Mouse (Mus musculus): ENCODE data around the gene Actr10.

The Actr10 gene

DNA sequence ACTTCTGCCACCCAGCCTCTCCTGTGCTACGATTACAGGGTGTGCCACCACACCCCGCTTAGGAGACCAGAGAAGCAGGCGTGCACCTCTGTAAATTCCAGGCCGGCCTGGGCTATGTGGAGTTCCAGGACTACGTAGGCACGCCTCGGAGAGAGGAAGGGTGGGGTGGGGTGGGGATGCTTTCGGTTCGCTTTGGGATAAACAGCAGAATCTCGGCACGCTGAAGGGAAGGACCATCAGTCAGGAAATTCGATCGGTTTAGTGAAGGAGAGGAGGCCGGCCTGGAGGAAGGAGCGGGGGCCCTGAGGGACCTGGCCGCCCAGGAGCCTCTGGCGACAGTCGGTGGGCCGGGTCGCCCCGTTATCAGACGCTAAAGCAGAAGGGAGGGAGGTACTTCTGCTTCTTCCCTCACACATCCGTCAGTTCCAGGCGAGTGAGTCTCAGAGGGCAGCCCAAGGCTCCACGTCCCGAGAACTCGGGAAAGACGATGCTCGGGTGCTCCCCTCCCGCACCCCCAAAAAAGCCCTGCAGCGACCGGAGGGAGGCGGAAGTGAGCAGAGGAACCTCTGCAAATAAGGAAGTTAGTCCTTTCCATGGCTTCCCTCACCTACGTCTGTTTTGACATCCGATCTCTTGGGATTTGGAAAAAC is 30.6 kb downstream of the Actr10 start:
- DNase-seq (ENCODE audit: low spot score): peak; percentile 81

DNA sequence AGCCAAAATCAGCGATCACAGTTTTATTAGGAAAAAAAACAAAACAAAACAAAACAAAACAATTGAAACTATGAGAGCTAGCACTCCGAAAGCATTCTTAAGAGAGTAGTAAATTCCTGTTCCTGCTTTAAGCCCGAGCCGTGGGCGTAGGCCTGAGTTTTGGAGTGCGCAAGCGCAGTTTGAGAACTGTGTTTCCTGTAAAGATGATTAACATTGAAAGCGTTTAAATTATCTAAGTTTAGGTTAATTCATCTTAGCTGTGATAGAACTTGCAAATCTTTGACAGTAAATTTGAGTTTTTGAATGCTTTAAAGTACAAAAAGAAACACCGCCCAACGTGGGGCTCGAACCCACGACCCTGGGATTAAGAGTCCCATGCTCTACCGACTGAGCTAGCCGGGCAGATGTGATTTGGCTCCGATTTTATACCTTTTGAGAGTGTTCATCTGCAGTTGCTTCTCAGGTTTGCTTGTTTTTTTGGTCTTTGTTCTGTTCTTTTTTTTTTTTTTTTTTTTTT is 31.2 kb downstream of the Actr10 start:
- DNase-seq (ENCODE audit: low spot score): peak; percentile 89

DNA sequence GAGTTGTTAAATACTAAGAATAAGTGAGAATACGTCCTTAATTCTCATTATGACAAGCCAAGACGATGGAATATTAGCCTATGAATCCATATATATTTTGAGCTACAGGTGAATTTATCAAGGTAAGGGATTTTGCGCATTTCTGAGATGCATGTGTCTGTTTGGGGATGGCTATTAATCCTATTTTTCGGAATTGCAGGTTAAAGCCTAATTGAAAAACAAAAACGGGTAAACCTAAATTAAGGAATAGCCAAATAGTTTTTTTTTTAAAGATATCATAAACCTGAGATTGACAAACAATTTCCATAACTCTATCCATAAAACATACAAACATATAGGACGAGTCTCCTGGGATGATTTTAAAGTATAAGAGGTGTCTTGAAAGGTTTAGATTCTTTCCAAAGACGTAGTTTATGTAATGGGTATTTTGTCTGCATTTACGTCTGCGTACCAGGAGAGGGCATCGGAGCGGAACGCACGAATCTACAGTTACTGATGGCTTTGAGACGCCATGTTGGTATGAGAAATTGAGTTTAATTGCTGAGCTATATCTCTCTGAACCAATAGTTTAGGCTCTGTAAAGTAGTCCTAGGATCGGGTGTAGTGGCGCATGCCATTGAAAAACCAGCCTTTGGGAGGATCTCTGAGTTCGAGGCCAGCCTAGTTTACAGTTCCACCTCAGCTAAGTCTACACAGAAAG is 32.0 kb downstream of the Actr10 start:
- DNase-seq (ENCODE audit: low spot score): peak; percentile 76

DNA sequence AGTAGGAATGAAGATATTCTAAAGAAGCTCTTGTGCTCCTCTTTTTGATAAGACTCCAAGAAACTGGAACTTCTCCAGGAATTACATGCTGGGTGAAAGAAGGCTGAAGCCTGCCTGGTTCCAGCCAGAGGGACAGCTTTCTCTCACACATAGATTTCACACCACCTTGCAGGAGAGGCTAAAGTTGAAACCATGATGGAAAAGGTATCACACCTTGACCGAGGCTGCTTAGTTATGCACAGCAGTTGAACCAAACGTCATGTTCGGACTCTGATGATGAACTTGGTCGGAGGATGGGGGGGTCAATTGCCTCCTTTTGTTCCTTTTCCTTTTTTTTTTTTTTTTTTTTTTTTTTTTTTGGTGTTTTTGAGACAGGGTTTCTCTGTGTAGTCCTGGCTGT is 36.2 kb downstream of the Actr10 start:
- no peak for DNase-seq (ENCODE audit: low spot score)

DNA sequence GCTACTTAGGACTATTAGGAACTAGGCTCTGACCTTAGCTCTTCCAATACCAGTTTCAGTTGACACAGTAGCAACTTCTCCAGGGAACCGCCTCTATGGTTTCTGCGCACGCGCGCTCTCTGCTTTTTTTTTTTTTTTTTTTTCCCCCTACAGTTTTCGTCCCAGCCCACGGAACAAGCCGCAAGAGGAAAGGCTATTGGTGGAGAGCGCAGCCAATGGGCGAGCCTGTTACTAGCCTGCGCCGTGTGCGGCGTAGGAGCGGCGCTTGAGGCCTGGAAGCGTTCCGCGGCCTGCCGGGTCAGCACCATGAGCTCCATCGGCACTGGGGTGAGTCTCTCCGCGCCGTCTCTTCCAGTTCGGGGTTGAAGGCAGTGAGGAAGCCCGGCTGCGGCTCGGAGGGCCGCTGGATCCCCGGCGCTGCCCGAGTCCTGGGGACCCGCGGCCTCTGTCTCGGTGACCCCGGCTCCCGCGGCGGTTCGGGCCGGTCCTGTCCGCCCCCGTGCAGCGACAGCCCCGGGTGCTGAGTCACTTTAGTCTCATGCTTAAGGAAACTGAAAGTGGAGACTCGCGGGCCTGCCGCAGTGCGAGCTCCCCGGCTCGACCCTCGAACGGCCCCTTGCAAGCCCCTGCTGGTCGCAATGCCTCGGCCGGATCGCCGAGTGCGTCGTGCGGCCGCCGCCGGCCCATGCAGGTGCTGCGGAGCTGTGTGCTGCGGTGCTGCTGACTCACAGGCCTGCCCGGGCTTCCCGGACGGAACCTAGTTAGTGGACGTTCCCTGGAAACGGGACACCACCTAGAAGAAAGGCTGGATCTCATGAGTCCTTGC is 37.0 kb downstream of the Actr10 start, which contains the start of gene Psma3:
Psma3 (plus strand) TSS at position 181 of the 826 bp plus-strand sequence.
- DNase-seq (ENCODE audit: low spot score): peak; percentile 90

DNA sequence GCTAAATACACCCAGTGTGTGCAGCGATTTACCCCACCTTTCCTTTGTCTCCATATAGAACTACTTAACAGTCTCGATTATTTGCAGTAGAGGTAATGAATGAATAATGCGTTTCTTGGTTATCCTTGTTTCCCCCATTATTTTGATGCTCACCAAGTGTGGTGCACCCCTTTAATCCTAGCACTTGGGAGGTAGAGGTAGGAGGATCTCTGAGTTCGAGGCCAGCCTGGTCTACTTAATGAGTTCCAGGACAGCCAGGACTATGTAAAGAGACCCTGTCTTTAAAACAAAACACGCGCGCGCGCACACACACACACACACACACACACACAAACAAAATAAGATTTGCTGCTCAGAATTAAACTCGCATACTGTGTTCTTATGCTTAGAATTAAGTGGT is 37.7 kb downstream of the Actr10 start:
- DNase-seq (ENCODE audit: low spot score): no peak

DNA sequence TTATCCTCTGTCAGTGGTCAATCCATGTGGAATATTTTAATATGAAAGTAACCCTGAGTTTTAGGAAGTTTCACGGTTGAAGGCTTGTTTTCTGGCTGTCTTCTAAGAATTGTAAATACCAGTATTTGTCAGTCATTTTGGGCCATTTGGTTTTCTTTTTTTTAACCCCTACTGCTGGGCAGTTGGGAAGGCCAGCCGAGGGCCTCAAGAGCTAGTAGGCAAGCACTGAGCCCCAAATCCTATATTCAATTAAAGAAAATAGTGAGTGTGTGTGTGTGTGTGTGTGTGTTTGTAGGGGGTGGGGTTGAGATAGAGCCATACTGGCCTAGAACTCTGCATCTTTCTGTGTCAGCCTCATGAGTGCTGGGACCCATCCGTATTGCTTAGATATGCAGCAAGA is 38.2 kb downstream of the Actr10 start:
- DNase-seq (ENCODE audit: low spot score): no peak

DNA sequence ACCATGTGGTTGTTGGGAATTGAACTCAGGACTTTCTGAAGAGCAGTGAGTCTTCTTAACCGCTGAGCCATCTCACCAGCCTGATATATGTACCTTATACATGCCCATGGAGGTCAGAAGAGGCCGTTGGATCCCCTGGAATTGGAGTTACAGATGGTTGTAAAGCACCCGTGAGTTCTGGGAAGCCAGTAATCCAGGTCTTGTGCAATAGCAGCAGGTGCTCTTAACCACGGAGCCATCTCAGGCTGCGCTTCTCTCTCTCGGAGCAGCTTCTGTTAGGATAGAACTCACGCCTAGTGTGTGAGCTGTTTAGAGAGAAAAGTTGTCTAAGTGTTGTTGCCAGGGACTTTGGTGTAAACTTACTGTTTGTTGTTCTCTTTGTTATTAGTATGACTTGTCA is 40.7 kb downstream of the Actr10 start:
- DNase-seq (ENCODE audit: low spot score): no peak

DNA sequence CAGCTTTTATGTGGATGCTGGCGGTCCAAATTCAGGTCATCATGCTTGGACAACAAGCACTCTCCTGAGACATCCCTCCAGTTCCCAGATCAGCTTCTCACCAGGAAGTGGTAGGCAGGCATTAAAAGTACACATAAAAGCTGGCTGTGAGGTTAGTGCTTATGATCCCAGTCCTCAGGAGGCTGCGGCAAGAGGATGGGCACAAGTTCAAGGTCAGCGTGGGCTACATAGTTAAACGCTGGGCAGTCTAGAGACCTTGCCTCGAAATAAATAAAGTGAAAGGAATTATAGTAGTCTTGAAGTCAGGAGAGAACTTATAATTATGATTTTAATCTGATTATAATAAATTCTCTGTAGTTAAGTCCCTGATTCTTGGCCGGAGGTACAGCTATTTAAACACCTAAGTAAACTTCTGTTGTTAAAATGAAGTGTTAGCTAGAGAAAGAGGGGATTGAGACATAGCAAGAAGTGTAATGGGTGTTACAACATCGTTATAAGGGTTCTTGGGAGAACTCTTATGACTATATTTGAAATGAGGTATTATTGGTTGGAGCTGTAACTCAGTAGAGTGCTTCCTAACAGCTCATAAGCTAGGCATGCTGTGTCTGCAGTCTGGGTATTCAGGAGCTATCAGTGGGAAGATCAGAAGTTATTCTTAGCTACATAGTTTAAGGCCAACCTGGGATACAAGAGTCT is 47.3 kb downstream of the Actr10 start:
- no peak for DNase-seq (ENCODE audit: low spot score)

DNA sequence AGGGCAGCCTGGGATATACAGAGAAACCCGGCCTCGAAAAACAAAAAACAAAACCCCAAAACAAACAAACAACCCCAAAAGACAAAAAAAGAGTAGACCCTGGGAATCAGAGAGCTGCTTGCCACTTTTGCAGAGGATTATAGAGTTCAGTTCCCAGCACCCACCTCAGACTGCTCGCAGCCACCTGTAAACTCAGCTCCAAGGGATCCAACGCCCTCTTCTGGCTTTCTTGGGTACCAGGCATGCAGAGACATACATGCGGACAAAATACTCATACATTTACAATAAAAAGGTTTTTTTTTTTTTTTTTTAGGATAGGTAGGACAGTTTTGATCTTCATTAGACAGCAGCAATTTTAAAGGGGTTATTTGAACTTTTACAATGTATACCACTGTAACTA is 59.6 kb downstream of the Actr10 start:
- no peak for DNase-seq (ENCODE audit: low spot score)

DNA sequence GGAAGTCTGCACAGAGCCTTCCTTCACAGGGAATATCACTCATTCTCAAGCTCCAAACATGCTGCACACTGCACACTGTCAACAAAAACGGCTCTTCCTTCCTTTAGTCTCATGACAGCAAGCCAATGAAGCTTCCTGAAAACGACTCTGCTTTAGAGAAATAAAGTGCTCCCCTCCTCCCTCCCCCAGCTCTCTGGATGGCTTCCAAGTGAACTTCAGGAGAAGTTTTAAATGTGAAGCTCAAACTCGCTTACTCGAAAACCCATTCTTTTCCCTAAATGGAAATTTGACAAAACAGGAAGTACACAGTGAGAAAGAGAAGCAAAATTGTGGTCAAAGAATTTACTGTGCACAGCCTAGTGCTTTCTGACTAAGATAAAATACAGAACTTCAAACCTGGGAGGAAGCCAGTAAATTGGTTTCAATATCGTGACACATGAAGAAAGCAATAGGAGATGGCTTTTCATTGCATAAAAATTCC is 61.8 kb downstream of the Actr10 start:
- peak; percentile 57 for DNase-seq (ENCODE audit: low spot score)

DNA sequence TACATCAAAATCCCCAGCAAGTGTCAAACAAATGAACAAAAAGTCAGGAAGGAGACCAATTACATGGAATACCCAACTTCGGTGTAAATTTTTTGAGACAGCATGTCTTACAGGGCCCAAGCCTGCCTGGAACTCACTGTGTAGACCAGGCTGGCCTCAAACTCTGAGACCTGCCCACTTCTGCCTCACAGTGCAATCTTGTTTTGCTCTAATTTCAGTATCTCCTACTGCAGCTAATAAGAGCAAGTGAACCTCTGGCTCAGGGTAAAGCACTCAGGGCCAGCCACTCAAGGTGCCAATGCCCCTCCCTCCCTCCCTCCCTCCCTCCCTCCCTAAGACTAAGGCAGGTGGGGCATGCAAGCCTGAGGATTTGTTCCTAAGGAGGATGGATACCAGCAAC is 62.7 kb downstream of the Actr10 start:
- no peak for DNase-seq (ENCODE audit: low spot score)

DNA sequence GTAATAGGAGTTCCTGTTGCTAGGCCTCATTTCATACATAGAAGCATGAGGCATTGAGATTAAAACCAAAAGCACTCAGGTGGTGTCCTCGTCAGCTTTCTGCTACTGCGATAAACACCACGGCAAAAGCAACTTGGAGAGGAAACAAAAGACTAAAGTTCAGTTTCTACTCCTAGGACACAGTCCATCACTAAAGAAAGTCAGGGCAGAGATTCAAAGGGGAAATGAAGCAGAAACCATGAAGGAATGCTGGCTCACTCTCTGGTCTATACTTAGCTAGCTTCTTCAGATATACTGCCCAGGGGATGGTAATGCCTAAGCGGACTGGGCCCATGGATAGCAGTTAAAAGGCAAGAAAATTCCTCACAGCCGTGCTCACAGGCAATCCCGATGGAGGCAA is 63.8 kb downstream of the Actr10 start:
- DNase-seq (ENCODE audit: low spot score): no peak

DNA sequence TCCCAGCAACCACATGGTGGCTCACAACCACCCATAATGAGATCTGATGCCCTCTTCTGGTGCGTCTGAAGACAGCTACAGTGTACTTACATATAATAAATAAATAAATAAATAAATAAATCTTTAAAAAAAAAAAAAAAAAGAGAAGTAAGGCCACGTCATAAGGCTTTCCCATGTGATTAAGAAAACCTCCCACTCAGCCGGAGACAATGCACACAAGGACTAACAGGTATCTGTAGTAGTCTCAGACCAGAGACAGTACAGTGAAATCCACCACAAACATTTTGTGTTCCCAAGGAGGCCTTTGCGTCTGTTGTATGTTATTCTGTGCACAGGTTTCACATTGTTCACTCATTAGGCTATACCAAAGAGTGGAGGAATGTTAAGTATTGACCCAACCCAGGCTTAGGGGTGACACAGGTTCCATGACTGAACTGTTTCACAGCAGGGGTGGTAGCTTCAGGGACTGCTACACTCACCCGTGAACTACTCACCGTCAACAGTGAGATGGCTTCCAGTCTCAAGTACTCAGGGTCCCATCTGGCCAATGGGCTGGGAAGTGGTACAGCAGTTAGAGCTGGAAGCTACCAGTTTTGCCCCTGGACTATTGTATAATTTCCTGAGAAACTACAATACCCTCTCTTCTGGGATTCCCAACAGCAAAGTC is 66.2 kb downstream of the Actr10 start:
- no peak for DNase-seq (ENCODE audit: low spot score)

DNA sequence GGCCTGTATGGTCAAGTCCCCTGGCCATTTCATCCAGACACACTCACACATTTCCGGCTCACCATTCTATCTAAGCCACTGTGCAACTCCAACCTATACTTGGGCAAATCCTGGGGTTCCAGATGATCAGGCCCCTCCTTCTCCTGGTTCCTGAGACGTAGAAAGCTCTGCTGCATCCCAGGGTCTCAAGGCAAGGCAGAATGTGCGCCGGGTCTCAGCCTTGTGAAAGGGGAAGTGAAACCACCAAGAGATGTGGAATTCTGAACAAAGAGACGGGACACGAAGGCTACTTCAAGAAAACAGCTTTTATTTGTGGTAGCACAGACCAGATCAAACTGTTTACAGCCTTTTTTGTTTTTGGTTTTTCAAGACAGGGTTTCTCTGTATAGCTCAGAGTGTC is 68.5 kb downstream of the Actr10 start:
- DNase-seq (ENCODE audit: low spot score): no peak

DNA sequence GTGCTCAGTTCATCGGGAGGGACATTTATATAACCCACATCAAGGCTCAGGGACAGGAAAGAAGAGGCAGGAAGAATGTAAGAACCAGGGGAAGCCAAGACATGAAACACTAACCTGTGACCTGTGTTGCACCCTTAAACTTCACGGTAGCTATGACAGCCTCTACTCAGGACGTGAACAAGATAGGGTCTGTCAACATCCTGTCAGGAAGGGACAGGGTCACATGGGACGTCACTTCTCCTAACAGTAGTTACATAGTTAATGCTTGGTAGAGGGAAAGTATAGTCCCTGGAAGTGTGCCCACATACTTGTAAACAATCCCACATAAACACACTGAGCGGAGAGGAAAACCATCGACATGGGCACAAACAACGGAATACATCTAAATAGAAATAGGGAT is 69.2 kb downstream of the Actr10 start:
- DNase-seq (ENCODE audit: low spot score): peak; percentile 79

DNA sequence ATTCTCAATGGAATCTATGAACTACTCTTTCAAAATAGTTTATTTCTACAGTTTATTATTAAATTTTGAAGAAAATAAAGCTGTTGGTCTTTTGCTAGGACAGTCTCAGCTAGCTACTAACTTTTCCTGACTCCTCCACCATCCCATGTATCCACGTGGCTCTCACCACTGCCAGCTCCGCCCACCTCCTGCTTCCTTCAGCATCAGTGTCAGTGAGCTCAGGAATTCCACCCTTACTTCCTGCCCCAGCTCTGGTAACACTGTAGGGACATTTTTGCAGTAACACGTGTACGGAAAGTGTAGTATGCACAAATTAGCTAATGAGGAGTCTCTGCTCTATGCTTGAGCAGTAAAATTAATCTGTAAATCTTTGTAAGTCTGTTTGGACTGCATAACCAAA is 72.1 kb downstream of the Actr10 start:
- DNase-seq (ENCODE audit: low spot score): no peak

All from T-cell, adult 2 months (primary cell).